Mouse (Mus musculus): Measurements from ENCODE around the gene Olfr694. TPM values are rescaled to one million over a fixed set of nuclear protein-coding genes. Genes with fewer than 3 reads are reported as not detected.
"Not testable (repeated sequence)": the region's sequence is repeated elsewhere in the genome, so short reads cannot be mapped to it uniquely, and the experiment has no call there.

The Olfr694 gene
- not detected in 2 replicates for polyA plus RNA-seq (2015; fragmentation: Nextera tagmentation; extraction: Ambion mirVana)

- H3K9ac ChIP-seq = no peak within 1 kb of the TSS
- H3K36me3 ChIP-seq = no peaks in the 10 kb centered on the region
- H3K27me3 ChIP-seq = no peaks in the 10 kb centered on the region
- WGBS = 98% methylated on average over 1 of the region's 1 CpGs
- no peaks in the 10 kb centered on the region for H3K4me1 ChIP-seq
- no peak within 1 kb of the TSS for H3K27ac ChIP-seq
- ATAC-seq (ENCODE audit: insufficient number of reproducible peaks, insufficient read depth, low FRiP score, low TSS enrichment, low read depth) = no peak
- no peak within 1 kb of the TSS for H3K4me3 ChIP-seq
- H3K4me2 ChIP-seq = no peak within 1 kb of the TSS
- no peaks in the 10 kb centered on the region for H3K9me3 ChIP-seq
Measured at GRCm38 (mm10) chr7:106691714-106692113, at the start of gene Olfr694. TSS of gene Olfr694 (minus strand) at chr7:106691814.

GRCm38 (mm10) chr7:106737028-106737427 lies 45.4 kb upstream of the Olfr694 start:
- Histone ChIP-seq H3K4me3 (no peak overlapping the region), H3K4me1 (no peaks in the 10 kb centered on the region), H3K9me3 (no peaks in the 10 kb centered on the region), H3K36me3 (no peaks in the 10 kb centered on the region), H3K4me2 (no peak overlapping the region), H3K9ac (no peak overlapping the region), H3K27ac (no peak overlapping the region), H3K27me3 (no peaks in the 10 kb centered on the region)
- no peak for ATAC-seq (ENCODE audit: insufficient number of reproducible peaks, insufficient read depth, low FRiP score, low TSS enrichment, low read depth)

- Histone ChIP-seq H3K27ac (no peak overlapping the region), H3K9ac (no peak overlapping the region), H3K27me3 (no peaks in the 10 kb centered on the region), H3K4me3 (no peak overlapping the region), H3K36me3 (no peaks in the 10 kb centered on the region), H3K4me1 (no peaks in the 10 kb centered on the region), H3K9me3 (no peaks in the 10 kb centered on the region), H3K4me2 (no peak overlapping the region)
- WGBS = 68% methylated on average over 2 of the region's 2 CpGs
- no peak for ATAC-seq (ENCODE audit: insufficient number of reproducible peaks, insufficient read depth, low FRiP score, low TSS enrichment, low read depth)
Measured at GRCm38 (mm10) chr7:106733717-106734116, 42.1 kb upstream of the Olfr694 start.

GRCm38 (mm10) chr7:106725654-106726053 lies 34.0 kb upstream of the Olfr694 start:
- not testable (repeated sequence) for ATAC-seq (ENCODE audit: insufficient number of reproducible peaks, insufficient read depth, low FRiP score, low TSS enrichment, low read depth)

GRCm38 (mm10) chr7:106716296-106716695 lies 24.7 kb upstream of the Olfr694 start, which contains the start of gene Olfr695:
TSS of gene Olfr695 (minus strand) at chr7:106716396.
- Histone ChIP-seq H3K9ac (no peak within 1 kb of the TSS), H3K36me3 (no peaks in the 10 kb centered on the region), H3K4me3 (no peak within 1 kb of the TSS), H3K4me1 (no peaks in the 10 kb centered on the region), H3K27ac (no peak within 1 kb of the TSS), H3K9me3 (no peaks in the 10 kb centered on the region), H3K4me2 (no peak within 1 kb of the TSS), H3K27me3 (no peaks in the 10 kb centered on the region)
- no peak for ATAC-seq (ENCODE audit: insufficient number of reproducible peaks, insufficient read depth, low FRiP score, low TSS enrichment, low read depth)

More at GRCm38 (mm10) chr7:106725654-106726053, 34.0 kb upstream of the Olfr694 start:
- not testable (repeated sequence) for H3K4me2 ChIP-seq, H3K27me3 ChIP-seq, H3K36me3 ChIP-seq, H3K9me3 ChIP-seq, H3K4me3 ChIP-seq, H3K9ac ChIP-seq, H3K4me1 ChIP-seq, H3K27ac ChIP-seq
- WGBS = 87% methylated on average over 2 of the region's 2 CpGs

- 80% methylated on average over 6 of the region's 6 CpGs for WGBS
Measured at GRCm38 (mm10) chr7:106711463-106711862, 19.8 kb upstream of the Olfr694 start.

GRCm38 (mm10) chr7:106707705-106708104 lies 16.1 kb upstream of the Olfr694 start:
- not testable (repeated sequence) for H3K36me3 ChIP-seq; H3K27me3 ChIP-seq; ATAC-seq (ENCODE audit: insufficient number of reproducible peaks, insufficient read depth, low FRiP score, low TSS enrichment, low read depth); H3K9me3 ChIP-seq; H3K4me3 ChIP-seq; H3K4me2 ChIP-seq; H3K4me1 ChIP-seq; H3K9ac ChIP-seq; H3K27ac ChIP-seq
- WGBS = 91% methylated on average over 10 of the region's 10 CpGs

More at GRCm38 (mm10) chr7:106711463-106711862, 19.8 kb upstream of the Olfr694 start:
- Histone ChIP-seq H3K9me3 (no peaks in the 10 kb centered on the region), H3K4me3 (no peak overlapping the region), H3K27me3 (no peaks in the 10 kb centered on the region), H3K36me3 (no peaks in the 10 kb centered on the region), H3K4me1 (no peaks in the 10 kb centered on the region), H3K9ac (no peak overlapping the region), H3K4me2 (no peak overlapping the region), H3K27ac (no peak overlapping the region)
- ATAC-seq (ENCODE audit: insufficient number of reproducible peaks, insufficient read depth, low FRiP score, low TSS enrichment, low read depth) = no peak

GRCm38 (mm10) chr7:106696891-106697290 lies 5.3 kb upstream of the Olfr694 start:
- no peaks in the 10 kb centered on the region for H3K9me3 ChIP-seq
- WGBS = 79% methylated on average over 1 of the region's 1 CpGs
- H3K36me3 ChIP-seq = no peaks in the 10 kb centered on the region
- H3K9ac ChIP-seq = no peak overlapping the region
- no peaks in the 10 kb centered on the region for H3K27me3 ChIP-seq
- no peak overlapping the region for H3K4me2 ChIP-seq
- H3K4me3 ChIP-seq = no peak overlapping the region
- no peak for ATAC-seq (ENCODE audit: insufficient number of reproducible peaks, insufficient read depth, low FRiP score, low TSS enrichment, low read depth)
- H3K27ac ChIP-seq = no peak overlapping the region
- no peaks in the 10 kb centered on the region for H3K4me1 ChIP-seq

- H3K4me1 ChIP-seq = no peaks in the 10 kb centered on the region
- H3K27me3 ChIP-seq = no peaks in the 10 kb centered on the region
- no peaks in the 10 kb centered on the region for H3K9me3 ChIP-seq
- 81% methylated on average over 3 of the region's 3 CpGs for WGBS
- no peak overlapping the region for H3K27ac ChIP-seq
- H3K4me2 ChIP-seq = no peak overlapping the region
- no peak overlapping the region for H3K9ac ChIP-seq
- no peaks in the 10 kb centered on the region for H3K36me3 ChIP-seq
- no peak for ATAC-seq (ENCODE audit: insufficient number of reproducible peaks, insufficient read depth, low FRiP score, low TSS enrichment, low read depth)
- no peak overlapping the region for H3K4me3 ChIP-seq
Measured at GRCm38 (mm10) chr7:106692976-106693375, 1.4 kb upstream of the Olfr694 start.

- Histone ChIP-seq H3K36me3 (no peaks in the 10 kb centered on the region), H3K27me3 (no peaks in the 10 kb centered on the region), H3K4me3 (no peak overlapping the region), H3K4me2 (no peak overlapping the region), H3K9me3 (no peaks in the 10 kb centered on the region), H3K27ac (no peak overlapping the region), H3K9ac (no peak overlapping the region), H3K4me1 (no peaks in the 10 kb centered on the region)
- ATAC-seq (ENCODE audit: insufficient number of reproducible peaks, insufficient read depth, low FRiP score, low TSS enrichment, low read depth) = no peak
- 84% methylated on average over 2 of the region's 2 CpGs for WGBS
Measured at GRCm38 (mm10) chr7:106685382-106685781, 6.2 kb downstream of the Olfr694 start.

- H3K27ac ChIP-seq = no peak within 1 kb of the TSS
- no peak within 1 kb of the TSS for H3K9ac ChIP-seq
- H3K4me1 ChIP-seq = no peaks in the 10 kb centered on the region
- H3K27me3 ChIP-seq = no peaks in the 10 kb centered on the region
- H3K4me3 ChIP-seq = no peak within 1 kb of the TSS
- ATAC-seq (ENCODE audit: insufficient number of reproducible peaks, insufficient read depth, low FRiP score, low TSS enrichment, low read depth) = no peak
- no peaks in the 10 kb centered on the region for H3K36me3 ChIP-seq
- no peaks in the 10 kb centered on the region for H3K9me3 ChIP-seq
- no peak within 1 kb of the TSS for H3K4me2 ChIP-seq
Measured at GRCm38 (mm10) chr7:106680484-106680883, 11.1 kb downstream of the Olfr694 start, which contains the start of gene Olfr693. TSS of gene Olfr693 (minus strand) at chr7:106680584.

GRCm38 (mm10) chr7:106652344-106652652 lies 39.3 kb downstream of the Olfr694 start:
- Histone ChIP-seq H3K27ac (no peak overlapping the region), H3K4me2 (no peak overlapping the region), H3K4me1 (no peaks in the 10 kb centered on the region), H3K27me3 (no peaks in the 10 kb centered on the region), H3K36me3 (no peaks in the 10 kb centered on the region), H3K4me3 (no peak overlapping the region), H3K9me3 (peaks cover 9% of the 10 kb centered on the region; the same call in 1 of the 2 replicates), H3K9ac (no peak overlapping the region)
- ATAC-seq (ENCODE audit: insufficient number of reproducible peaks, insufficient read depth, low FRiP score, low TSS enrichment, low read depth) = no peak

Measured in embryonic facial prominence, embryonic 13.5 days (tissue).